Mouse (Mus musculus): ENCODE measurements around the gene Bcorl1. TPM values are rescaled to one million over a fixed set of nuclear protein-coding genes. Genes with fewer than 3 reads are reported as not detected.

Bcorl1 gene
- 10 to 100 TPM; 20.6 to 23.9 TPM for total RNA-seq (2023)

DNA sequence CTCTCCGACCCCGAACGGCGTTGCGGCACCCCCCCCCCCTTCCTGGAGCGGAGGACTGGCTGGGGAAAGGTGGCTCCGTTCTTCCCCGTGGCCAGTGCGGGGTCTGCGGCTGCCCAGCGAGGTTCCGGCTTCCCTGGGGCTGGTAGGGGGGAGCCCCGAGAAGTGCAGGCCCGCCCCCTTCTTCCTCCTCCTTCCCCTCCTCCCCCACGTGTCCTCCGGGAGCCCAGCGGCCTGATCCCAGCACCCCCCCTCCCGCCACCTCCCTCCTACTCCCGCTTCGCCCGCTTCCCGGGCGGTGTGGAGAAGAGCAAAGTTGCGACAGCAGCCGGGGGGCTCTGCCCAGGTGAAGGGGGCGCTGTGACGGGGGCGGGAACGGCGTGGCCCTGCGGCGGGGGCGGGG, at the start of gene Bcorl1:
TSS of gene Bcorl1 (plus strand) at position 218 of the 400 bp plus-strand sequence.

Other genes starting within 250 kb of the Bcorl1 start
- gene Xpnpep2, start 232.6 kb upstream of the Bcorl1 start, total RNA-seq (2023), result not detected
- gene Sash3, start 194.9 kb upstream of the Bcorl1 start, total RNA-seq (2023), result 100 to 1,000 TPM; 114 to 115 TPM
- 10 to 100 TPM; 39.6 to 46.9 TPM for gene Zdhhc9, start 132.5 kb upstream of the Bcorl1 start, total RNA-seq (2023)
- 10 to 100 TPM; 20.7 to 26.1 TPM for gene Utp14a, start 84.5 kb upstream of the Bcorl1 start, total RNA-seq (2023)
- 10 to 100 TPM; 87.0 to 95.8 TPM for gene Elf4, start 121.8 kb downstream of the Bcorl1 start, total RNA-seq (2023)
- 10 to 100 TPM; 15.9 to 18.5 TPM for gene Aifm1, start 172.2 kb downstream of the Bcorl1 start, total RNA-seq (2023)
- gene Rab33a, start 177.9 kb downstream of the Bcorl1 start, total RNA-seq (2023), result not detected